Mouse (Mus musculus) hindbrain, embryonic 11.5 days (tissue): ENCODE measurements around the gene Spag7. TPM values are rescaled to one million over a fixed set of nuclear protein-coding genes. Genes with fewer than 3 reads are reported as not detected.

ENCODE experiments used
- ATAC-seq: fragments of 200-750 bp; cut with Nextera tagmentation; 2 replicates; pipeline ENCODE4 v1.8.0; 2017; ENCODE audit warnings: mild to moderate bottlenecking, moderate TSS enrichment, moderate library complexity; ENCODE audit not compliant: low FRiP score
- DNase-seq: peaks from one replicate; pipeline ENCODE4 v3.0.0-alpha.2; 2015; ENCODE audit warnings: low spot score
- H3K27ac ChIP-seq: fragments of 300-500 bp; sonication (generic); 2 replicates; pipeline ENCODE4 v1.5.1; 2014; ENCODE audit warnings: mild to moderate bottlenecking, low read depth, low read length
- H3K27me3 ChIP-seq: fragments of 300-500 bp; sonication (generic); 2 replicates; pipeline ENCODE4 v1.6.1; 2014; ENCODE audit warnings: mild to moderate bottlenecking, low read length, moderate library complexity, mixed read lengths; ENCODE audit not compliant: control insufficient read depth, insufficient read depth
- H3K36me3 ChIP-seq: fragments of 300-500 bp; sonication (generic); 2 replicates; pipeline ENCODE4 v1.6.1; 2014; ENCODE audit warnings: mild to moderate bottlenecking, low read length, moderate library complexity, mixed read lengths; ENCODE audit not compliant: control insufficient read depth, insufficient read depth
- H3K4me1 ChIP-seq: fragments of 300-500 bp; sonication (generic); replicated peaks from 2 replicates; pipeline ENCODE4 v1.6.1; 2014; ENCODE audit warnings: low read length, mixed read lengths; ENCODE audit not compliant: control insufficient read depth, insufficient read depth
- H3K4me2 ChIP-seq: fragments of 300-500 bp; sonication (generic); replicated peaks from 2 replicates; pipeline ENCODE4 v1.6.1; 2014; ENCODE audit warnings: mild to moderate bottlenecking, low read depth, low read length
- H3K4me3 ChIP-seq: fragments of 300-500 bp; sonication (generic); 2 replicates; pipeline ENCODE4 v1.5.1; 2014; ENCODE audit warnings: low read depth, low read length
- H3K9ac ChIP-seq: fragments of 300-500 bp; sonication (generic); 2 replicates; pipeline ENCODE4 v1.6.1; 2014; ENCODE audit warnings: low read depth, low read length
- H3K9me3 ChIP-seq: fragments of 300-500 bp; sonication (generic); 2 replicates; pipeline ENCODE4 v1.6.1; 2016; ENCODE audit warnings: low read length; ENCODE audit not compliant: control insufficient read depth
- WGBS: fragments of 180-500 bp; shearing (Covaris S2); extraction: QIAGEN DNeasy Blood & Tissue Kit; methylation state at CpG from one replicate; pipeline ENCODE4 v1.1.7; 2014; 5-methylcytosine and 5-hydroxymethylcytosine counted together
- polyA plus RNA-seq: library from polyadenylated mRNA; unstranded; fragments of >200 nt; fragmentation: Nextera tagmentation; extraction: Ambion mirVana; gene quantifications from 2 replicates; pipeline ENCODE4 v1.2.1, GENCODE M21; 2014

Gene Spag7
- polyA plus RNA-seq, 1 experiment from 2014 or later = 176 TPM

GRCm38 (mm10) chr11:70701221-70701955 is 32.2 kb upstream of the Spag7 start:
- Histone ChIP-seq H3K9me3 (no peaks in the 10 kb centered on the region), H3K4me3 (peak overlapping the region; percentile 94), H3K4me1 (peaks cover 6% of the 10 kb centered on the region), H3K36me3 (peaks cover 4% of the 10 kb centered on the region; the same call in 1 of the 2 replicates), H3K9ac (peak overlapping the region; percentile 88), H3K27ac (no peak overlapping the region), H3K27me3 (no peaks in the 10 kb centered on the region), H3K4me2 (peak overlapping the region; percentile 64)
- DNase-seq (no peak), ATAC-seq (0 out of 2 replicates have a peak, but pooled peaks have one; percentile 12)
- whole genome bisulfite sequencing = 13% methylated on average over 10 of the region's 10 CpGs

GRCm38 (mm10) chr11:70700613-70701012 is 31.4 kb upstream of the Spag7 start:
- Histone ChIP-seq H3K27ac (peak overlapping the region; percentile 88), H3K9ac (peak overlapping the region; percentile 88), H3K27me3 (no peaks in the 10 kb centered on the region), H3K4me3 (peak overlapping the region; percentile 94), H3K36me3 (no peaks in the 10 kb centered on the region), H3K9me3 (no peaks in the 10 kb centered on the region), H3K4me1 (peaks cover 6% of the 10 kb centered on the region), H3K4me2 (peak overlapping the region; percentile 64)
- WGBS = under 1% methylated on average over 34 of the region's 34 CpGs
- ATAC-seq = peak; percentile 66
- peak; percentile 61 for DNase-seq

GRCm38 (mm10) chr11:70699722-70700556 is 30.7 kb upstream of the Spag7 start, which contains the start of the genes Inca1 and Kif1c:
TSS of gene Inca1 (minus strand) at chr11:70700155.
TSS of gene Kif1c (plus strand) at chr11:70700548.
- Histone ChIP-seq H3K4me2 (peak within 1 kb of the TSS; percentile 64), H3K9me3 (no peaks in the 10 kb centered on the region), H3K4me3 (peak within 1 kb of the TSS; percentile 94), H3K27ac (peak within 1 kb of the TSS; percentile 88), H3K36me3 (no peaks in the 10 kb centered on the region), H3K27me3 (no peaks in the 10 kb centered on the region), H3K4me1 (peaks cover 6% of the 10 kb centered on the region), H3K9ac (peak within 1 kb of the TSS; percentile 88)
- ATAC-seq = peak; percentile 95
- peak; percentile 96 for DNase-seq
- WGBS = under 1% methylated on average over 62 of the region's 69 CpGs

DNA sequence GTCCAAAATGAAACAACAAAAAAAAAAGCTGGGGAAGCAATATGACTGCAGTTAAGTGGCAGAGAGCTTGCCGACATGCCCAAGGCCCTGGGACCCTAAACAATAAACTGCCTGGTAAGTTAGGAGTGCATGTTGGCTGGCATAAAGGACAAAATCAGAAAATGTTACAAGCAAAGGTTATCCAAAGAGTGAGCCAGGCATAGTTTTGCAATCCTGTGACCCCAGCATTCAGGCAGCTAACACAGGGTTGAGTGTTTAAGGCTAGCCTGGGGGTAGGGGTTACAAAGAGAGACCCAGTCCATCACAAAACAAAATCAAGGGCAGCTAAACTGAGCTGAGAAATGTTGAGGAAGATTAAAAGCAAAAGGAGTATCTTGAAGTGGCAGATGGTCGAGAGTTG is 29.8 kb upstream of the Spag7 start:
- DNase-seq (no peak), ATAC-seq (no peak)
- no peak overlapping the region for H3K4me2 ChIP-seq
- H3K4me1 ChIP-seq = peaks cover 6% of the 10 kb centered on the region
- no peak overlapping the region for H3K4me3 ChIP-seq
- 72% methylated on average over 2 of the region's 2 CpGs for WGBS
- no peak overlapping the region for H3K9ac ChIP-seq
- no peak overlapping the region for H3K27ac ChIP-seq
- no peaks in the 10 kb centered on the region for H3K27me3 ChIP-seq
- H3K36me3 ChIP-seq = no peaks in the 10 kb centered on the region
- no peaks in the 10 kb centered on the region for H3K9me3 ChIP-seq

- peaks cover 6% of the 10 kb centered on the region for H3K4me1 ChIP-seq
- no peak overlapping the region for H3K4me2 ChIP-seq
- H3K27ac ChIP-seq = no peak overlapping the region
- ATAC-seq = no peak
- H3K4me3 ChIP-seq = no peak overlapping the region
- no peaks in the 10 kb centered on the region for H3K27me3 ChIP-seq
- H3K9ac ChIP-seq = no peak overlapping the region
- no peaks in the 10 kb centered on the region for H3K36me3 ChIP-seq
- H3K9me3 ChIP-seq = no peaks in the 10 kb centered on the region
- 73% methylated on average over 3 of the region's 3 CpGs for WGBS
- no peak for DNase-seq
Observed at GRCm38 (mm10) chr11:70697376-70697775, 28.2 kb upstream of the Spag7 start.

- Histone ChIP-seq H3K9me3 (no peaks in the 10 kb centered on the region), H3K4me3 (no peak overlapping the region), H3K36me3 (no peaks in the 10 kb centered on the region), H3K27ac (no peak overlapping the region), H3K4me1 (peaks cover 3% of the 10 kb centered on the region; the same call in 1 of the 2 replicates), H3K4me2 (no peak overlapping the region), H3K27me3 (no peaks in the 10 kb centered on the region), H3K9ac (no peak overlapping the region)
- ATAC-seq (no peak), DNase-seq (no peak)
- WGBS = 71% methylated on average over 3 of the region's 3 CpGs
Observed at GRCm38 (mm10) chr11:70693504-70693903, 24.3 kb upstream of the Spag7 start.

DNA sequence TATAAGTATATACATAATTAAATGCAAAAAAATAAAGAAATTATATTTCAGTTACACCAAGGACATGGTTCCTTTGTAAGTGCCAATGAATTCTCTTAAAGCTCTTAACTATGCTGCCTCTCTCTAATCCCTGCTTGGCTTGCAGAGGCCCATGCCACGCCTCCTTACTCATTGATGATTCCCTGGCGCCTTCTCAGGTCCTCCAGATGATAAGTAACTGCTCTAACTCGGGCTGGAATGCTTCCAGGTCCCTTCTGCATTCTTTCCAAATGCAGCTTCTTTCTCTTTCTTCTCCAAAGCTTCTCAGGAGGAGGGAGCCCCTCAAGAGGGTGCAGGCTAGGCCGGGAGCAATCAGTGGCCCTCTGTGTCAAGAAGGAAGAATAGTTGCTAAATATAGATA is 20.4 kb upstream of the Spag7 start:
- DNase-seq (no peak), ATAC-seq (no peak)
- Histone ChIP-seq H3K9ac (no peak overlapping the region), H3K4me2 (no peak overlapping the region), H3K27ac (no peak overlapping the region), H3K4me3 (no peak overlapping the region), H3K27me3 (no peaks in the 10 kb centered on the region), H3K4me1 (peaks cover 9% of the 10 kb centered on the region; the same call in 1 of the 2 replicates), H3K9me3 (no peaks in the 10 kb centered on the region), H3K36me3 (no peaks in the 10 kb centered on the region)
- WGBS = 65% methylated on average over 4 of the region's 4 CpGs

GRCm38 (mm10) chr11:70688372-70688771 is 19.2 kb upstream of the Spag7 start:
- no peaks in the 10 kb centered on the region for H3K27me3 ChIP-seq
- 0 out of 2 replicates have a peak, but pooled peaks have one; percentile 11 for ATAC-seq
- H3K9ac ChIP-seq = peak overlapping the region; percentile 84
- peaks cover 9% of the 10 kb centered on the region; the same call in 1 of the 2 replicates for H3K4me1 ChIP-seq
- H3K36me3 ChIP-seq = no peaks in the 10 kb centered on the region
- H3K4me2 ChIP-seq = peak overlapping the region; percentile 80
- no peaks in the 10 kb centered on the region for H3K9me3 ChIP-seq
- WGBS = 13% methylated on average over 8 of the region's 8 CpGs
- DNase-seq = no peak
- peak overlapping the region; percentile 67 for H3K4me3 ChIP-seq
- peak overlapping the region; percentile 61; the same call in 1 of the 2 replicates for H3K27ac ChIP-seq
